Mouse (Mus musculus) olfactory bulb, adult 2 months (tissue): ENCODE results near the gene Zfp433. TPM values are rescaled to one million over a fixed set of nuclear protein-coding genes. Genes with fewer than 3 reads are reported as not detected.
"Not testable (repeated sequence)": the region's sequence is repeated elsewhere in the genome, so short reads cannot be mapped to it uniquely, and the experiment has no call there.

Experiments used
- H3K27ac ChIP-seq: fragments of 200-500 bp; 2 replicates; pipeline ENCODE4 v1.5.1; 2012; ENCODE audit warnings: low read depth, low read length; ENCODE audit not compliant: insufficient read depth
- H3K4me1 ChIP-seq: fragments of 200-500 bp; 2 replicates; pipeline ENCODE4 v1.6.1; 2012; ENCODE audit warnings: low read length; ENCODE audit not compliant: control insufficient read depth, insufficient read depth
- H3K4me3 ChIP-seq: fragments of 200-500 bp; 2 replicates; pipeline ENCODE4 v1.5.1; 2012; ENCODE audit warnings: mild to moderate bottlenecking, low read depth, low read length, moderate library complexity; ENCODE audit not compliant: insufficient read depth
- CTCF ChIP-seq: fragments of 200-500 bp; IDR thresholded peaks from 2 replicates; pipeline ENCODE4 v1.5.1; 2012; ENCODE audit warnings: low read depth, mild to moderate bottlenecking, low read length, moderate library complexity; ENCODE audit not compliant: insufficient read depth
- POLR2A ChIP-seq: fragments of 200-500 bp; IDR thresholded peaks from 2 replicates; pipeline ENCODE4 v1.6.1; 2012; ENCODE audit warnings: mild to moderate bottlenecking, low read depth, low read length, moderate library complexity; ENCODE audit not compliant: insufficient read depth
- WGBS: fragments of 180-500 bp; shearing (Covaris S2); methylation state at CpG from one replicate; pipeline ENCODE4 v1.1.7; 2018; 5-methylcytosine and 5-hydroxymethylcytosine counted together
- polyA plus RNA-seq: library from polyadenylated mRNA; stranded (reverse); fragments of >200 nt; gene quantifications from 2 replicates; pipeline ENCODE4 v1.2.4, GENCODE M21; 2012; ENCODE audit warnings: low replicate concordance; ENCODE audit not compliant: missing spikeins, insufficient read depth, insufficient read length

Zfp433 gene
- polyA plus RNA-seq: not detected in 2 replicates

DNA sequence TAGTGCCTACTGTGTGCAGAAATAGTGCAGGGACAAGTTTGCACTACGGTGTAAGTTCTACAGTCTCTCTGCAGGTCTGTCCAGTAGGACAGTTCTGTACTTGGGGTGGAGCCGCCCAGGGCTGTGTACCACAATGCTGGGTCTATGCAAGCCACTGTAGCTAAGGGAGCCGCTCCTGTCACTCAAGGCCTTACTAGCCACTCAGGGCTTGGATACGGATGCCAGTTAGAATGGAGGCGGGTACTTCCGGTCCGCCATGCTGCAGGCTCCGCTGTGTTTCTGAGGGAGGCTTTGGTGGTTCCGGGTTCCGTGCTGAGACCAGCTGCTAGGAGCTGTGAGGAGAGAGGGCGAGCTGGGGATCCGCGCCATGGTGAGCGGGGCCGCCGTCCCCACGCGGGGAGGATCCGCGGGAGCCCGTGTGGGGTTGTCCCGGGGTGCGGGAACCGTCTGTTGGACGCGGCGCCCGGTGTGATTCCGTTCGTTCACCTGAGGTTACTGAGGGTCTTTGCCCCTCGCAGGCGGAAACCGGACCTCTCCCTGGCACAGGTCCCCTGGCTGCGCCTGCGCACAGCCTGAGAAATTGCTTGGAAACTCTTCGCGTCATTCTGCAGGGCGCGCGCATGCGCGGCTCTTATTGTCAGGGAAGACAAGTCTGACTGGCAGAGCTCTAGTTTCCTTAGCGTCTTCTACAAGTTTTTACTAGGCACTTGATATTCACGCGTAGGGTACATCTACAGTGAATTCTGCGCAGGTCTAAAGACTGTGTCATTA is at the start of gene Zfp433:
TSS of gene Zfp433 (plus strand) at position 295 of the 771 bp plus-strand sequence.
- H3K4me1 ChIP-seq, H3K4me3 ChIP-seq, H3K27ac ChIP-seq: not testable (repeated sequence)
- WGBS: no CpG with 5 or more reads among the region's 46 CpGs

DNA sequence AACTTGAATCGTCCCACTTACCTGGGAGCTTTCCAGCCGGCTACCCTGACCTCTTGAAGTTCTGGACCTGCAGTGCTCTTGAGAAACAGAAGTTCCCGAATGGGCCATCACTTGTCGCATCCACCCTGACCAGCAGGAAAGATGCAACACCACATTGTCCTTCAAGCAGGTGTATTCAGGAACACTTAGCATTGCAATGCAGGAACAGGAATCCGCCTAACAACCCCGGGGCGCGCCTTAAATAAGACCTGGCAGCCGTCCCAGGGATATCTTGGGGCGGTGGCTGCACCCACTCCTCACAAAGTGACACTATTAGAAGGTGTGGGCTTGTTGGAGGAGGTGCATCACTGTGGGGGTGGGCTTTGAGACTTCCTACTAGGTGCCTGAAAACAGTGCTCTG is 49.4 kb upstream of the Zfp433 start:
- no peaks in the 10 kb centered on the region for H3K4me1 ChIP-seq
- no peak overlapping the region for H3K27ac ChIP-seq
- WGBS: 97% methylated on average over 10 of the region's 10 CpGs
- H3K4me3 ChIP-seq: no peak overlapping the region
- TF ChIP-seq POLR2A: no peak
- TF ChIP-seq CTCF: no peak

DNA sequence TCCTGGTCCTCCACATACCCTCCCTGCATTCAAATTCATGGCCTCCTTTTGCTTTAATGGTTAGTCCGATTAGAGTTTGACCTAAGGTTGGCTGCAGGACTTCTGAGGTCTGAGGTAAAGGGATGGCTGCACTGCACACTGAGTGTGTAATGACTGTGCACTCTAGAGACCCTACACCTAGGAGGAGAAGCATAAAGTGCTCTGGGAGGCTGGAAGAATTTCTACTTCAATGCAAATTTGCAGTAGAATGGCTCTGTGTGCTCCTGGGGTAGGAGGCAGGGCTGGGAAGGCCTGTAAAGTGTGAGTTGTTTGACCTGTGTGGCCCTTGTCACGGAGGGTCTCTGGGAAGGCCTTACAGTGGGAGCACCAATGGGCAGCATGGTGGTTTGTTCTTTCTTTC is 48.5 kb upstream of the Zfp433 start:
- no peak overlapping the region for H3K27ac ChIP-seq
- no peak for TF ChIP-seq CTCF
- no peak for TF ChIP-seq POLR2A
- H3K4me3 ChIP-seq: no peak overlapping the region
- 96% methylated on average over 2 of the region's 2 CpGs for WGBS
- H3K4me1 ChIP-seq: no peaks in the 10 kb centered on the region

DNA sequence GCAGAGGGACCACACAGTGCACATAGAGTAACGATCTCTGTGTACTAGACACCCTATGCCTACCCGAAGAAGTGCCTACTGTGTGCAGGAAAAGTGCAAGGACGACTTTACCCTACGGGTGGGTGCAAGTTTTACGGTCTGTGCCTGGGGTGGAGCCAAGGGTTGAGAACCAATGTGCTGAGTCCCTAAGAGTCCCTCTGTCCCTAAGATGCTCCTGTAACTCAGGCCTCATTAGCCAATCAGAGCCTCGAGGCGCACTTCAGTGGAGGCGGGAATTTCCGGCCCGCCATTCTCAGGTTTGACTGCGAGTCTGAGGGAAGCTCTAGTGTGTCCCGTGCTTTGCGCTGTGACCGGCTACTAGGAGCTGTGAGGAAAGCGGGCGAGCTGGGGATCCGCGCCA is 17.5 kb upstream of the Zfp433 start:
- not testable (repeated sequence) for H3K4me1 ChIP-seq, H3K27ac ChIP-seq, H3K4me3 ChIP-seq
- WGBS: no CpG with 5 or more reads among the region's 18 CpGs

DNA sequence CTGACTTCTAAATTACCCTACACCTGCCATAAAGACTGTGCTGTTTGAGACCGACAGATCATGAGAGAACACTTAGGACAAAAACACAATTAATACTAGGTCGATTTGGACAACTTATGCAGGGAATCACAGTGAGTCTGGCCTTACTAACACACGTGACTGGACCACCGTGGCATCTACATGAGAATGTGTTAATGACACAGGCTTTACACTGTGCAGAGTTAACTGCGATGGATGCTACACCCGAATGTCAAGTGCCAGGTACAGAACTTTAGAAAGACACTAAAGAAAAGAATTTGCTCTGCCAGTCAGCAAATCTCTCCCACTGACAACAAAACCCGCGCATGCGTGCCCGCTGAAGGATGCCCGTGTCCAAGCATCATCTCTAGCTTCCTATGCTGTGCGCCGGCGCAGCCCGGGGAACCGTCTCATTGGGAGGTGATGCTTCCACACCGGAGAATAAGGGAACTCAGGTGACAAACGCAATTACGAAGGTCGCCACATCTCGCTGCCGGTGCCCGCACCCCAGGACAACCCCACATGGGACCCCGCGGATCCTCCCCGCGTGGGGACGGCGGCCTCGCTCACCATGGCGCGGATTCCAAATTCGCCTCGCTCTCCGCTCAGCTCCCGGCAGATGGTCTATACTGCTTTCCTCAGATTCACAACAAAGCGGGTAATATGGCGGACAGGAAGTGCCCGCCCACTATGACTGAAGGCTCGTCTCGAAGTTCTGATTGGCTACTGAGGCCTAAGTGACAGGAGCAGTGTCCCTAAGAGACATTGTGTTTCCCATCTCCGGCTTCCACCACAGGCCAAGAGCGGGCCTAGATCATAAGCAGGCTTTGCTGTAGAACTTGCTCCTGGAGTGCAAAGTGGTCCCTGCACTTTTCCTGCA is 66.1 kb downstream of the Zfp433 start, which contains the start of gene Gm3055:
TSS of gene Gm3055 (minus strand) at position 656 of the 898 bp plus-strand sequence.
- WGBS: no CpG with 5 or more reads among the region's 43 CpGs
- not testable (repeated sequence) for H3K4me1 ChIP-seq, H3K27ac ChIP-seq, H3K4me3 ChIP-seq

DNA sequence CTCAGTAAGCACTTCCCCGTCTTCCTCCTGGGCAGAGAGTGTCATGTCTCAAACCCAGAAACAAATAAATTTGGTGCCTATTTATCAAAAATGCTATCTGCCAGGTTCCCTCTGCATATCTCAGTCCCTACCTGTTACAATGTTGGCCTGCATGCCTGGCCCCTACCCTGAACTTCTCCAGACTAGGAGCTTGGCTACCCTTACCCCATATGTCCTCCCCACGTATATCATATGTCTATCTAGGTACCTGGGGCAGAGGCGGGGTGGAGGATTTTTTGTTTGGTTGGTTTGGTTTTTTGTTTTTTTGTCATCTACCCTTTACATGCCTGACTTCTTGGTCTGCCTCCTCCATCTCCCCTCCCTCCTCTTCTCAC is 66.8 kb downstream of the Zfp433 start:
- WGBS: no CpG with 5 or more reads among the region's 3 CpGs
- not testable (repeated sequence) for H3K27ac ChIP-seq, H3K4me3 ChIP-seq, H3K4me1 ChIP-seq

Other genes starting within 250 kb of the Zfp433 start
- not detected in 2 replicates for gene Nfic, start 249.2 kb upstream of the Zfp433 start, polyA plus RNA-seq
- gene Celf5, start 222.1 kb upstream of the Zfp433 start, polyA plus RNA-seq: not detected in 2 replicates
- gene Ncln, start 208.4 kb upstream of the Zfp433 start, polyA plus RNA-seq: 181 TPM in 1 of 2 replicates, not detected in the other
- not detected in 2 replicates for gene S1pr4, start 204.7 kb upstream of the Zfp433 start, polyA plus RNA-seq
- gene Gna15, start 180.6 kb upstream of the Zfp433 start, polyA plus RNA-seq: not detected in 2 replicates
- not detected in 2 replicates for gene Gna11, start 159.6 kb upstream of the Zfp433 start, polyA plus RNA-seq
- 1,500 TPM in 1 of 2 replicates, not detected in the other for gene Aes, start 145.3 kb upstream of the Zfp433 start, polyA plus RNA-seq
- not detected in 2 replicates for gene Tle2, start 130.3 kb upstream of the Zfp433 start, polyA plus RNA-seq
- not detected in 2 replicates for gene Tle6, start 103.8 kb upstream of the Zfp433 start, polyA plus RNA-seq
- not detected in 2 replicates for gene BC025920, start 98.6 kb upstream of the Zfp433 start, polyA plus RNA-seq
- not detected in 2 replicates for gene Sirt6, start 77.0 kb upstream of the Zfp433 start, polyA plus RNA-seq
- not detected in 2 replicates for gene Ankrd24, start 76.3 kb upstream of the Zfp433 start, polyA plus RNA-seq
- gene Gm10778, start 55.8 kb upstream of the Zfp433 start, polyA plus RNA-seq: not detected in 2 replicates
- not detected in 2 replicates for gene Gm3055, start 66.3 kb downstream of the Zfp433 start, polyA plus RNA-seq
- gene Gm4767, start 107.4 kb downstream of the Zfp433 start, polyA plus RNA-seq: not detected in 2 replicates
- gene Gm32687, start 159.1 kb downstream of the Zfp433 start, polyA plus RNA-seq: not detected in 2 replicates
- not detected in 2 replicates for gene Zfp781, start 225.7 kb downstream of the Zfp433 start, polyA plus RNA-seq